In the genomic region with DNA sequence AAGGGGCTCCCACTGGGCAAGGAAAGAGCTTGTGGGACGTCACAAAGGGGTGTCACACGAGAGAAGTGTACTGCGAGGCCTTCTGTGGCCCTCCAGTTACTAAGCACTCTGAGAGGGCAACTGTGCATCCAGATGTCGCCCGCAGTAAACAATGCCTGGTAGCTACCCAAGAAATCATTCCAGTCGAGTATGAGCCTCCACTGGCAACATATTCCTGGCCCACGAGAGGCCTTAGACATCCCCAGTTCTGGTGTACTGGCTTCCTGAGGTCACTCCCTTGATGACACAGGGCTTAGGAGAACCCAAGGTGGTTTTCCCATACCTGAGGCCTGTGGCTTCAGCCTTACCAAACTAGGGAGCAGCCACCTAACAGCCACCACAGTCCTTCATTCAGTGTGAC, we compare ENCODE assay signal across 10 mouse cellular contexts. TPM values are rescaled to one million over a fixed set of nuclear protein-coding genes. Genes with fewer than 3 reads are reported as not detected.
DNase-seq lines count a peak whose midpoint lies in the region; ATAC-seq and TF ChIP-seq lines count a peak whose summit lies in the region.
"Had no signal": no experiment of that assay in that cellular context is flagged by ENCODE, and none has a peak within 500 bp of the region (broad histone marks: within the 10 kb centered on the region; RNA-seq: fewer than 3 reads in every experiment).

No protein-coding gene starts in this region.

- WGBS in forebrain, embryonic 13.5 days = 73% methylated on average over 7 of the region's 7 CpGs
- 69% methylated on average over 7 of the region's 7 CpGs for WGBS in midbrain, embryonic 15.5 days
- WGBS in kidney, embryonic 14.5 days = 75% methylated on average over 7 of the region's 7 CpGs

- no peak for ATAC-seq in forebrain, embryonic 13.5 days
- no peak for ATAC-seq in midbrain, embryonic 15.5 days (replicated peaks)
- no peak for ATAC-seq in kidney, embryonic 14.5 days (ENCODE audit: low FRiP score, low TSS enrichment)

- H3K27me3 ChIP-seq in forebrain, embryonic 13.5 days = no peaks in the 10 kb centered on the region
- no peaks in the 10 kb centered on the region for H3K27me3 ChIP-seq in midbrain, embryonic 15.5 days (replicated peaks)
- no peaks in the 10 kb centered on the region for H3K27me3 ChIP-seq in kidney, embryonic 14.5 days (ENCODE audit: control insufficient read depth, insufficient read depth, low read length)

- peak overlapping the region; percentile 52 for H3K4me3 ChIP-seq in gastrocnemius, adult 2 months
- H3K4me3 ChIP-seq in layer of hippocampus, adult 2 months = no peak overlapping the region
- no peak overlapping the region for H3K4me3 ChIP-seq in forebrain, embryonic 13.5 days
- H3K4me3 ChIP-seq in midbrain, embryonic 15.5 days = no peak overlapping the region
- H3K4me3 ChIP-seq in kidney, embryonic 14.5 days (ENCODE audit: low read length) = no peak overlapping the region
- H3K4me3 ChIP-seq: erythroblast, embryonic 14.5 days had no signal

- peaks cover 37% of the 10 kb centered on the region for H3K36me3 ChIP-seq in forebrain, embryonic 13.5 days (ENCODE audit: poor library complexity, severe bottlenecking)
- peaks cover 11% of the 10 kb centered on the region; the same call in 1 of the 2 replicates for H3K36me3 ChIP-seq in midbrain, embryonic 15.5 days (replicated peaks)
- peaks cover 32% of the 10 kb centered on the region for H3K36me3 ChIP-seq in kidney, embryonic 14.5 days (ENCODE audit: control insufficient read depth, insufficient read depth, low read length)

- intact Hi-C loops in gastrocnemius, adult 2 months (cut with DNase I) = loop anchor here (1.0 kb wide), 1 partner anchor 11 kb away; no protein-coding TSS in a partner anchor
- intact Hi-C loops in gastrocnemius, postnatal 14 days (cut with DNase I; ENCODE audit: low total_unique reads) = no loop called here

- no peak for DNase-seq in gastrocnemius, adult 2 months
- DNase-seq in gastrocnemius, postnatal 14 days = no peak
- no peak for DNase-seq in layer of hippocampus, adult 2 months (ENCODE audit: low spot score in 2 of 2)
- no peak for DNase-seq in layer of hippocampus, adult 9-10 months (ENCODE audit: low spot score)
- no peak for DNase-seq in adrenal gland, postnatal 10 days
- DNase-seq: B cell, adult 2 months had no signal

- no peak overlapping the region for H3K4me2 ChIP-seq in forebrain, embryonic 13.5 days
- H3K4me2 ChIP-seq in midbrain, embryonic 15.5 days = no peak overlapping the region
- H3K4me2 ChIP-seq in kidney, embryonic 14.5 days (replicated peaks; ENCODE audit: low read depth, low read length) = no peak overlapping the region

- peak overlapping the region; percentile 85 for H3K27ac ChIP-seq in gastrocnemius, adult 2 months
- peak overlapping the region; percentile 88 for H3K27ac ChIP-seq in layer of hippocampus, adult 2 months
- H3K27ac ChIP-seq in forebrain, embryonic 13.5 days = peak overlapping the region; percentile 69
- H3K27ac ChIP-seq in midbrain, embryonic 15.5 days = peak overlapping the region; percentile 11; the same call in 1 of the 2 replicates
- H3K27ac ChIP-seq in kidney, embryonic 14.5 days (ENCODE audit: low read depth, low read length) = no peak overlapping the region

- H3K9me3 ChIP-seq in forebrain, embryonic 13.5 days (replicated peaks) = no peaks in the 10 kb centered on the region
- no peaks in the 10 kb centered on the region for H3K9me3 ChIP-seq in midbrain, embryonic 15.5 days
- H3K9me3 ChIP-seq in kidney, embryonic 14.5 days (ENCODE audit: control insufficient read depth, low read length) = no peaks in the 10 kb centered on the region

- H3K4me1 ChIP-seq in forebrain, embryonic 13.5 days = peaks cover 28% of the 10 kb centered on the region
- peaks cover 24% of the 10 kb centered on the region for H3K4me1 ChIP-seq in midbrain, embryonic 15.5 days
- peaks cover 14% of the 10 kb centered on the region for H3K4me1 ChIP-seq in kidney, embryonic 14.5 days (ENCODE audit: control insufficient read depth, insufficient read depth, low read length)

- H3K9ac ChIP-seq in forebrain, embryonic 13.5 days = no peak overlapping the region
- H3K9ac ChIP-seq in midbrain, embryonic 15.5 days = no peak overlapping the region
- no peak overlapping the region for H3K9ac ChIP-seq in kidney, embryonic 14.5 days (ENCODE audit: low read depth, low read length)

- no peak for TF ChIP-seq CTCF in gastrocnemius, adult 2 months (IDR thresholded peaks at IDR 0.05)
- no peak for TF ChIP-seq CTCF in layer of hippocampus, adult 2 months (conservative IDR thresholded peaks at IDR 0.05)

RNA-seq across cellular contexts. Expression of a gene that starts 31.4 kb away (rescaled TPM):
- 10 to 100 TPM; 10.2 to 11.6 TPM for total RNA-seq in gastrocnemius, adult 2 months (2021)
- total RNA-seq in gastrocnemius, postnatal 14 days (2021) = 10 to 100 TPM; 18.2 to 23.3 TPM
- total RNA-seq in layer of hippocampus, adult 2 months (2021) = 10 to 100 TPM; 23.8 to 28.5 TPM
- polyA plus RNA-seq in forebrain, embryonic 13.5 days (2015; fragmentation: Nextera tagmentation; extraction: Ambion mirVana) = 20.3 and 23.3 TPM in 2 replicates
- 31.8 and 34.5 TPM in 2 replicates for polyA plus RNA-seq in midbrain, embryonic 15.5 days (2015; fragmentation: Nextera tagmentation; extraction: Ambion mirVana)
- 10 to 100 TPM; 50.4 to 76.7 TPM for total RNA-seq in adrenal gland, postnatal 10 days (2021)
- 32.2 and 34.1 TPM in 2 replicates for polyA plus RNA-seq in kidney, embryonic 14.5 days (2014; fragmentation: Nextera tagmentation; extraction: Ambion mirVana)

RNA-seq across cellular contexts. Expression of a gene that starts 34.6 kb away (rescaled TPM):
- total RNA-seq in gastrocnemius, adult 2 months (2021) = 10 to 100 TPM; 44.5 to 47.1 TPM
- total RNA-seq in gastrocnemius, postnatal 14 days (2021) = 10 to 100 TPM; 39.9 to 40.3 TPM
- total RNA-seq in layer of hippocampus, adult 2 months (2021) = 100 to 1,000 TPM; 133 to 135 TPM
- 44.1 and 45.2 TPM in 2 replicates for polyA plus RNA-seq in forebrain, embryonic 13.5 days (2015; fragmentation: Nextera tagmentation; extraction: Ambion mirVana)
- 85.7 and 90.1 TPM in 2 replicates for polyA plus RNA-seq in midbrain, embryonic 15.5 days (2015; fragmentation: Nextera tagmentation; extraction: Ambion mirVana)
- total RNA-seq in adrenal gland, postnatal 10 days (2021) = 10 to 100 TPM; 66.1 to 78.6 TPM
- 34.4 and 36.1 TPM in 2 replicates for polyA plus RNA-seq in kidney, embryonic 14.5 days (2014; fragmentation: Nextera tagmentation; extraction: Ambion mirVana)

RNA-seq across cellular contexts. Expression of a gene that starts 45.1 kb away (rescaled TPM):
- total RNA-seq in gastrocnemius, adult 2 months (2021) = 10 to 100 TPM in 1 of 2 experiments, 1 to 10 TPM in 1; 9.8 to 13.6 TPM
- total RNA-seq in gastrocnemius, postnatal 14 days (2021) = 1 to 10 TPM; 6.2 to 9.7 TPM
- 10 to 100 TPM; 45.5 to 46.8 TPM for total RNA-seq in layer of hippocampus, adult 2 months (2021)
- polyA plus RNA-seq in forebrain, embryonic 13.5 days (2015; fragmentation: Nextera tagmentation; extraction: Ambion mirVana) = 6.7 and 7.8 TPM in 2 replicates
- polyA plus RNA-seq in midbrain, embryonic 15.5 days (2015; fragmentation: Nextera tagmentation; extraction: Ambion mirVana) = 15.4 and 16.8 TPM in 2 replicates
- 10 to 100 TPM; 22.1 to 24.2 TPM for total RNA-seq in adrenal gland, postnatal 10 days (2021)
- 11.9 and 15.7 TPM in 2 replicates for polyA plus RNA-seq in kidney, embryonic 14.5 days (2014; fragmentation: Nextera tagmentation; extraction: Ambion mirVana)
- polyA plus RNA-seq: erythroblast, embryonic 14.5 days had no signal
